ENCODE assay signal across 11 mouse cellular contexts in genomic region chr5:54181327-54181863, GRCm38 (mm10).
A peak's percentile ranks its signal among the peaks of the same experiment; 100 is the strongest.
DNase-seq lines count a peak whose midpoint lies in the region; ATAC-seq and TF ChIP-seq lines count a peak whose summit lies in the region.
"Had no signal": no experiment of that assay in that cellular context is flagged by ENCODE, and none has a peak within 500 bp of the region (broad histone marks: within the 10 kb centered on the region; RNA-seq: fewer than 3 reads in every experiment).

No protein-coding gene starts in this region.

- WGBS in forebrain, embryonic 15.5 days, result 9% methylated on average over 13 of the region's 13 CpGs
- 11% methylated on average over 13 of the region's 13 CpGs for WGBS in midbrain, embryonic 12.5 days

- peak; percentile 6 to 37 for DNase-seq in adrenal gland, adult (ENCODE audit: inconsistent age in 2 of 2, low spot score in 1 of 2)
- no peak for DNase-seq in adrenal gland, adult 2 months
- no peak for DNase-seq in ES-E14 (ENCODE audit: low read depth, low spot score)
- DNase-seq in gastrocnemius, adult 8-10 months (ENCODE audit: low spot score in 2 of 2), result no peak
- DNase-seq in left cerebral cortex, postnatal 14 days (ENCODE audit: low spot score in 2 of 2), result no peak
- no peak for DNase-seq in kidney, postnatal 25 days
- DNase-seq: cerebellum, adult 2 months; gastrocnemius, postnatal 10 days; right cerebral cortex, postnatal 14 days had no signal

- in situ Hi-C loops in ES-E14 (cut with MboI; ENCODE audit: low sequenced_read_pairs in 2 of 2, unreplicated experiment in 2 of 2), result no loop called here

- peak; percentile 66 for ATAC-seq in forebrain, embryonic 15.5 days (replicated peaks)
- ATAC-seq in midbrain, embryonic 12.5 days (ENCODE audit: low FRiP score, low read depth), result peak; percentile 82

- H3K36me3 ChIP-seq in ES-E14 (ENCODE audit: control insufficient read depth, insufficient read depth, low read length, poor library complexity, severe bottlenecking), result no peaks in the 10 kb centered on the region
- no peaks in the 10 kb centered on the region for H3K36me3 ChIP-seq in forebrain, embryonic 15.5 days
- H3K36me3 ChIP-seq in midbrain, embryonic 12.5 days, result no peaks in the 10 kb centered on the region

- no peak overlapping the region for H3K27ac ChIP-seq in ES-E14 (ENCODE audit: insufficient read depth, low read depth, low read length, poor library complexity, severe bottlenecking)
- no peak overlapping the region for H3K27ac ChIP-seq in forebrain, embryonic 15.5 days (replicated peaks)
- H3K27ac ChIP-seq in midbrain, embryonic 12.5 days (replicated peaks), result peak overlapping the region; percentile 63

- no peak overlapping the region for H3K4me3 ChIP-seq in ES-E14 (ENCODE audit: insufficient read depth in 1 of 2, low read depth in 1 of 2, low read length in 2 of 2, poor library complexity in 1 of 2, severe bottlenecking in 1 of 2)
- H3K4me3 ChIP-seq in forebrain, embryonic 15.5 days, result peak overlapping the region; percentile 25
- peak overlapping the region; percentile 18 for H3K4me3 ChIP-seq in midbrain, embryonic 12.5 days

- H3K4me2 ChIP-seq in forebrain, embryonic 15.5 days (replicated peaks), result peak overlapping the region; percentile 40
- peak overlapping the region; percentile 43 for H3K4me2 ChIP-seq in midbrain, embryonic 12.5 days (replicated peaks)

- no peaks in the 10 kb centered on the region for H3K9me3 ChIP-seq in ES-E14 (ENCODE audit: control insufficient read depth, insufficient read depth, low read depth, low read length)
- no peaks in the 10 kb centered on the region for H3K9me3 ChIP-seq in forebrain, embryonic 15.5 days
- H3K9me3 ChIP-seq in midbrain, embryonic 12.5 days, result no peaks in the 10 kb centered on the region

- no peak overlapping the region for H3K9ac ChIP-seq in ES-E14 (ENCODE audit: insufficient read depth, low read depth, low read length, poor library complexity, severe bottlenecking)
- no peak overlapping the region for H3K9ac ChIP-seq in forebrain, embryonic 15.5 days (replicated peaks)
- no peak overlapping the region for H3K9ac ChIP-seq in midbrain, embryonic 12.5 days (replicated peaks)

- no peaks in the 10 kb centered on the region for H3K27me3 ChIP-seq in forebrain, embryonic 15.5 days
- H3K27me3 ChIP-seq in midbrain, embryonic 12.5 days, result no peaks in the 10 kb centered on the region

- intact Hi-C loops in left cerebral cortex, postnatal 14 days (cut with DNase I), result no loop called here

- H3K4me1 ChIP-seq in ES-E14 (ENCODE audit: control insufficient read depth in 2 of 2, insufficient read depth in 2 of 2, low read length in 2 of 2, poor library complexity in 1 of 2), result no peaks in the 10 kb centered on the region
- peaks cover 21% of the 10 kb centered on the region for H3K4me1 ChIP-seq in forebrain, embryonic 15.5 days
- peaks cover 16% of the 10 kb centered on the region for H3K4me1 ChIP-seq in midbrain, embryonic 12.5 days

TF ChIP-seq in ES-E14, 5 proteins besides CTCF, POLR2A, EP300 and RAD21:
- TF ChIP-seq MAFK (IDR thresholded peaks at IDR 0.05; ENCODE audit: insufficient read depth, low read depth, low read length) (peak; percentile 88), CHD2 (IDR thresholded peaks at IDR 0.05; ENCODE audit: low read depth, low read length) (no peak)
TF ChIP-seq in ES-E14: peak in this region for 1.

Comparison
In these comparisons a context has a peak if more than half of its experiments do, and no peak if none do; other contexts are left out.
1. DNase-seq: peak in adrenal gland, adult (2 of 2); none in adrenal gland, adult 2 months (single experiment), ES-E14 (single experiment), gastrocnemius, adult 8-10 months (0 of 2), left cerebral cortex, postnatal 14 days (0 of 2) and kidney, postnatal 25 days (0 of 2).
2. H3K4me3 ChIP-seq: peak in forebrain, embryonic 15.5 days (single experiment) and midbrain, embryonic 12.5 days (single experiment); none in ES-E14 (0 of 2).